Mouse (Mus musculus): ENCODE measurements around the gene Ctdspl.

Ctdspl gene

DNA sequence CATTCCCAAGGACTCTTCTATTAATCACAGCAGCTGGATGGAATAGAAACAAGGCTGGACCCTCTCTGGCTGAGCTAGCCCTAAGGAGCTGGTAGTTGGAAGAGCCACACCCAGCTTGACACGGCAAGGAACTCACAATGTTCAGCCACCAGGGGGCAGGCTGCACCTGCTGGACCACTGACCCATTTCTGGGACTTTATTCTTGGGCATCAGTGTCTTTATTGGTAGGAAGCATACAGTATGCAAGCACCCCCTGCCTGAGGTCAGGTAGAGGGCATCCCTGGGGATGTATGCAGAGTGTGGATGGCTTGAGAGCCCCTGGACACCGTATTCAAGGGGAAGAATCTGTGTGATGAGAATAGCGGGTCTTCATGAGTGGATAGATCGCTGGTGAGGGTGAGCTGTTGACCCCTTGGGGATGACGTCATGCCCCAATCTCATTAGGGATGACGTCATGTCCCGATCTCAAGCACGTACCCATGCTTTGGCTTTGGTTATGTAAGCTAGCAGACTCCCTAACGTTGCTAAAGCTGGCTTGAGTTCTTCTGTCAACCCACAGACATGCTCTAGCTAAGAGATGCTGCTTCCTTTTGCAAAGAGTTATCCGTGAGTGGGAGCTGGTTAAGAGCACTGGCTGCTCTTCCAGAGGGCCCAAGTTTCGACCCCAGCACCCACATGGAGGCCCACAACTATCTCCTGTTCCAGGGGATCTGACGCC is 5.3 kb upstream of the Ctdspl start:
- DNase-seq (ENCODE audit: low spot score): peak; percentile 76

DNA sequence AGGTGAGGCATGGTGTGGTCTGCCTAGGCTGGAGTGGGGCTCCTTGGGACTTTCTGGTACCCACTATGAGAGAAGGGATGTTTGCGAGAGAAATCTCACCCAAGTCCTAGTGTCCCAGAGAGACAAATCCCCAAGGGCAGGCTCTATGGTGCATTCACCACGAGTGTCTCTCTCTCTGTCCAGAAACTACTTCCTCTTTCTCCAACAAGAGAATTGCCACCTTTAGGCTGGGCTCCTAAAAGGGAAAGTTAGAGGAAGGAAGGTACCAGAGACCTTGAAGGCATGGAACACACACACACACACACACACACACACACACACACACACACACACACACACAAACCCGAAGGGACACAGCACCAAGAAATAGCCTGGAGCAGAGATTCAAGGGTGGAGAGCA is 4.3 kb upstream of the Ctdspl start:
- DNase-seq (ENCODE audit: low spot score): no peak

DNA sequence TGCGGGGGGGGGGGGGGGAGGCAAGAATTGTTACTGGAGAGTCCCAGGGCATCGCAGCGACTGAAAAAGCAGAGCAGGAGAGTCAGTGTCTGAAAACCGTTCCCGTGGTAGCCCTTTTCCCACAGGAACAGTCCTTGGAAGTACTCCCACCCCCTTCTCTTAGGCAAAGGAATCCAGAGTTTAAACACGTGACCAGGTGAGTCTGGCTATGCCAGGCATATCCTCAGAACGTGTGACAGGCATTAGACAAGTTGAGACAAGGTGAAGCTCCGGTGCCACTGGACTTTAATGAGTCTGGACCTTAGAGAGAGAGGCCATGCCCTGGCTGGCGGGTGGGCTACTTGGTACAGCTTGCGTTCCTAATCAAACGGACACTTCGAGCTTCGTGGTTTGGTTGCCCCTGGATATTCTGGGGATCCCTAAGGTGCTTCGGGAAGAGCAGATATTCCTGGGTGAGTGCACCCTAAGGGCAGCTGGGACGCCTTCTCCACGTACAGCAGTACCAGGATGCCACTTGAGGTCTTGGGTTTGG is 1.6 kb upstream of the Ctdspl start:
- no peak for DNase-seq (ENCODE audit: low spot score)

DNA sequence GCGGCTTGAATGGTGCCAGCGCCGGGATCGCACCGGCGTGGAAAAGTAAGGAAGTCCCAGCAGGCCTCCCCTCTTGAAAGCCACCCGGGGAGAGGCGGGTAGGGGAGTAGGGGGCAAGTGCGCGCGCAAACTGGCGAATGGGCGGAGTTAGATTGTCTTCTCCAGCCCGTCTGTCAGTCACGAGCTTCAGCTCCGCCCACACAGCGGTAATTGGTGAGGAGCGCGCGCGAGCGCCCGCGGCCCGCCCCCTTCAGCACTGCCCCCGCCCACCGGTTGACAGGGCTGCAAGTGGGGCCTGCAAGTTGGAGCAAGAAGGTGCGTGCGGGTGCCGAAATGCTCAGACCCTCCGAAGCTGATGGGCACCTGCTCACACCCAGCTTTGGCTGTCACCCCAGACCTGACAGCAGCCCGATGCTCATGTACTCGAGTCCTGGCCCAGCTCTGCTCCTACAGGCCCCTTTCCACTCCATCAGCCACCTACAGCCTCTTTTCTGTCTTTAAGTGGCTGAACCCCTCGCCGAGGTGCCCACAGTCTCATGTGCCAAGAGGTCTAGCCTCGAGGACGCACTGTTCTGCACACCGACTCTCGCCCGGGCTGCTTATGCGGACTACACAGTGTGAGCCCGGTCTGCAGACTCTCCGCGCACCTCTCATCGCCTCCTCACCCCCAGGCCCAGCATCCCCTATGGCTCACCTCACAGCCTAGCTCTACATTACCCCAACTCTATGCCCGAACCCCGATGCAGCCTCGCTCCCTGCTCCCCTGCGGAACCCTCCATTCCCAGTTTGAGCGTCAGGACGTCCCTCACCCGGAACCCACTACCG is 755 bp upstream of the Ctdspl start:
- DNase-seq (ENCODE audit: low spot score): peak; percentile 69

DNA sequence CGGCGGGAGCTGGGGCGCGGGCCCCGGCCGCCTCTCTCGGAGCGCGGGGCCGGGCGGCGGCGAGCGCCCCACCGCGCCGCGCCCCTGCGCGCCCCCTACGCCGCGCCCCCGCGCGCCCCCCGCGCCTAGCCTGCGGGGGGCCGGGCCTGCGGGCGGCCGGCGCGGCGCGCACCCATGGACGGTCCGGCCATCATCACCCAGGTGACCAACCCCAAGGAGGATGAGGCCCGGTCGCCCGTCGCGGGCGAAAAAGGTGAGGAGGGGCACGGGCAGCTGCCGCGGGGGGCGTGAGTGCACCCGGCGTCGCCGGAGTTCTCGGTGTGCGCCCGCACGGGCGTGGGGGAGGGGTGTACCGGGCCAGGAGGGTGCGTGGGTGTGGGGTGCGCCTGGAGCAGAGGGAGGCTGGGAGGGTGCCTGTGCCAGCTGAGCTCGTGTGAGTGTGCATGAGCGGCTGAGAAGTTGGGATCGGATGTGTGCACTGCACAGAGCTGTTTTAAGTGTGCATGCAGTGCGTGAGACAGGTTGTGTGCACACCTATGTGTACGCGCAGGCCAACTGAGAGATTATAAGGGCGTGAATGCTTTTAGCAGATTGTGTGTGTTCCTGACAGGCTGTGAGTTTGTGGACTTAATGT is 552 bp downstream of the Ctdspl start:
- DNase-seq (ENCODE audit: low spot score): peak; percentile 18

DNA sequence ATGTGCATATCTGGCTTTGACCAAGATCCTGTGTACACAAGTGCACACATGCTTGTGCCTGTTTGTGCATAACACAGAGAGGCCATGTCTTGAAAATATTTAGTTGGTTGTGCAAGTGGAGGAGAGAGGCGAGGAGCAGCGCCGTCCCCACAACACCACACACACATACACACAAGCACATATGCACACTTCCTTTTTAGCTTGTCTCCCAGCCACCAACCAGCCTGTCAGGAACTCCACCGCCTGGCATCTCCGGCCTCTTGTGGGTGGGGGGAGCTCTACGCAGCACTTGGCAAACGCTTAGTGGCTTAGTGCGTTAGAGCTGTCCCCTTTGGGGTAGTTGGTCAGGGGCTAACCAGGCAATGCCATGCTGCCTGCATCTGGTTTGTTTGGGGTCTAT is 1.2 kb downstream of the Ctdspl start:
- DNase-seq (ENCODE audit: low spot score): no peak

DNA sequence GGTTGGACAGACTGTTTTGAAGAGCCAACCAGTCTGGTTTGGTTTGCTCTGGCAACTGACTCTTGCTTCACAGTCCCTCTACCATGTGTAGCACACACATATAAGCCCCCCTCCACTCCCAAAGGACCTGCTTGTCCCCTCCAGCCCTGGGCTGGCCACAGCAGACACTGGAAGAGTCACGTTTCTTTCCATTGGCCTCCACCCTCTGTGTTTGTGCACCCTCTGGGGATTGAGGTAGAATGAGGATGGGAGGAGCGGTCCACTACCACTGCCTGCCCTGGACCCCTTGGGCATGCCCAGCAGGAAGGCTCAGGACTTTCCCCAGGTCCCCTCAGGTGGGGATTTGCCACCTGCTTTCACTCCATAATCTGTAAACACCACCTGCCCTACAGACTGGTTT is 1.8 kb downstream of the Ctdspl start:
- no peak for DNase-seq (ENCODE audit: low spot score)

DNA sequence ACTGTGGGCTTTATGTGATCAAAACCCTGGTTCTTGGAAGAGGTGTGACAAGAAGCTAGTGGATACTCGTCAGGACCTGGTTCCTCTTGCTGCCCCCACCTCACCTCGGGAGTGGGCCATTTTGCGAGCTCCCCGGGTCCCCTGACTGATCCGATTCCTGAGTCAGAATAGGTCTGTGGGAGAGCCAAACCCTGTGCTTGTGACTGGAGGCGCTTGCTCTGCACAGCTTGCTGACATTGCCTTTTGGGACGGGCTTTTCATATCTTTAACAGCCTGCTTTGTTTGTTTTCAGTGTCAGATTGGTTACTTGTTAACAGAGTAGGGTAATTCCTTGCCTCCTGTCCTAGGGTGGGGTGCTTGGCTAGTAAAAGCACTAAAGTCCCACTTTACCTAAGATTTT is 2.4 kb downstream of the Ctdspl start:
- no peak for DNase-seq (ENCODE audit: low spot score)

DNA sequence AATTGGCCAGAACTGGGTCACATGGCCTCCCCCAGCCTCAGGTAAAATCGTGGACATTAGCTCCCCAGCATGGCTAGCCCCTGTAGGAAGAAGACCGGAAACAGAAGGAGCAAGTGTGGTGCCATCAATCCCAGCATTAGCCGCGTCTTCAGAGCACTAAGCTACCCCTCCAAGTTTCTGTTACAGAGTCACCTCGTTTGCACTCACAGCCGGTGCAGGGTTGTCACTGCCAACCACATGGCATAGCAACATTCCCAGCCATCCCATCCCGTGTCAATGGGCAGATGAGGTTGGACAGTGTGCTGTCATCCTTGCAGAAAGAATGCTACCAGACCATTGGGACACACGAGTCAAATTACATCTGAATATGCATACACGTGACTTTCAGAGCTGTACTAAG is 4.4 kb downstream of the Ctdspl start:
- DNase-seq (ENCODE audit: low spot score): no peak

DNA sequence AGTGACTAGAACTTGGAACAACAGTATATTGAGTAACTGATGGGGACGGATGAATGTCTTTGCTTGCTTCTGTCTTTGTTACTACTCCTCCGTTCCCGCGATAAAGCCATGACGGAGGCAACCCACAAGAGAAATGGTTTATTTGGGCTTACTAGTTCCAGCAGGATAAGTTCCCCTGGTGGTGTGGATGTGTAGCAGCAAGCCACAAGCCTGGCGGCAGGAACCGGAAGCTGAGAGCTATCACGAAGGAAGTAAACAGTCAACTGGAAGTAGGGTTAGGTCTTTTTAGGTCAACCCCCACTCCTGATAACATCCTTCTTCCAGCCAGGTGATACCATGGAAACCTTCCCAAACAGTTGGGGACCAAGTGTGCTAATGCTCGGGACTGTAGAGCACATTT is 7.5 kb downstream of the Ctdspl start:
- DNase-seq (ENCODE audit: low spot score): no peak

DNA sequence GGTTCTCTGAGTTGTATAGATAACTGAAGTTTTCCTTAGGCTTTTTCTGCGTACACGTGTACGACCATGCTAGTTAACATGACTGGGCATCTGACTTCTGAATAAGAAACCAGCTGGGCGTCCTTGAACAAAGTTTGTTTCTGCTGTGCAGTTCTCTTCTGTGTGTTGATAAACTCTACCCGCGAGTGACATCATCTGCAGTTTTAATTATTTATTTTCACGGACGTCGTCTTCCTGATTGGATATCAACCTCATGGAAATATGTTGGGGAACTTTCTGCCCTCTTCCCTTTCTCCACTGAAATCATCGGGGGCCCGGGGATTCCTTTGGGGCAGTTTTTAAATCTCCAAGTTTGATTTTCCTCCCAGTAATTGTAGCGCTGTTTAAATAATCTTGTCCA is 8.1 kb downstream of the Ctdspl start:
- DNase-seq (ENCODE audit: low spot score): no peak

DNA sequence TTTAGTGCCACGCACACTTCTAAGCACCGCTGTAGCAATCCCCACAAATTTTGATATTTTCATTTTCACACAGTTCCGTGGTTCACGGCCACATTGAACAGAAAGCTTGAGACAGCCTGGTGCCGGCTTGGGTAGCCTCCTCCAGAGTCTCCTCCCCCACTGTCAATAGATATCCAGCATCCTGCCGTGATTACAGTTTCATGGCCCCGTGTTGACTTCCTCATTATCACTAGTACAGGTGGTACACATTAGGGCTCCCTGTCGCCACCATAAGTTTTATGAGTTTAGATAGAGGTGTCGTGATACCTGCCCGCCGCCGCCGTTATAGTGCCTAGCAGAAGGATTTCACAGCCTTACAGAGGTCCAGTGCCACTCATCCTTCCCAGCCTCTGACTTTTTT is 8.8 kb downstream of the Ctdspl start:
- DNase-seq (ENCODE audit: low spot score): no peak

DNA sequence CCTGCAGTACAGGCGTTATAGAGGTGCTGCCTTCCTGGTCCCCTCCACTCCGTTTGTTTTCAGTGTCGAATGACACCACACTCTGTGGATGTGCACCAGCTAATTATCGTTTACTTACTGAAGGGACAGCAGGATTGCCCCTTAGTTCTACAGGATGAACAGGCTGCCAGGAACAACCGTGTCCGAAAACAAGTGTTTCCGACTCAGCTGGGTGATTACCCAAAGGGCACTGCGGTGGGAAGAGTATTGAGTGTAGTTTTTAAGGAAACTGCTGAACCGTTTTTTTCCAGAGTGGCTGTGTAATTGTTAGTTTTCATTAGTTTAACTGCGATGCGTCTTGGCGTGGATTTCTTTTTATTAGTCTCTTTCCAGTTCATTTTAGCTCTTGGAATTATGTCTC is 9.8 kb downstream of the Ctdspl start:
- no peak for DNase-seq (ENCODE audit: low spot score)

DNA sequence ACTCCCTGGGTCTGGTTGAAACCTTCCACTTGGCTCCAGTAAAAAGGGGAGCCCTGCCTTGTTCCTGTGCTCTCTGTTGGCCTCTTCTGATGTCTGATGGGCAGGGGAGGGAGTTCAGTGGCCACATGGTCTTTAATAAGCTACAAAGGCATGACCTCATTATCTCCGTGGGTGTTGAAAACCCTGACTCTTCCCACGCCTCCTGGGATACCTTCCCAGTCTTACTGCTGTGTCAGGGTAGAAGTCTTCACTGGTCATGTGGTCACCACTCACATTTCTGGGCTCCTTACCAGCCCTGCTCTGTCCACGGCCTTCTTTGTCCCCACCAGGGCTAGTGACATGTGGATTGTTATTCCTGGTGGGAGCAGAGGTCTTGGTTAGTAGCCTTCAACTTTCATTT is 11.3 kb downstream of the Ctdspl start:
- no peak for DNase-seq (ENCODE audit: low spot score)

DNA sequence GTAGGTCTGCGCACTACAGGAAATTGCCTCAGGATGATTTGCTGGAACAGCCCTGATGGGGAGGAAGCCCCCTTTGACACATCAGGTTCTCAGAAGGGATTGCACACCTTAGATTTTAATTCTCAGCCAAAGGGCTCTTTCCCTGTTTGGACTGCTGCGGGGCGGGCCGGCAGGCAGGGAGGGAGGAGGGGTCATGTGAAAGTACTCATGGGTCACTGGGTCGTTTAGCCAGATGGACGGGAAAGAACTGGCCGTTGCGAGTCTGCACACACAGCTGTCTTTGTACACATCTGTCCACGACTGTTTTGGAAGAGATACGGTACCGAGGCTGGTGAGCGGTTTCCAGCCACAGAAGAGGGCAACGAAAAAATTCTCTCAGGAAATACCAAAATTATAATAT is 13.2 kb downstream of the Ctdspl start:
- no peak for DNase-seq (ENCODE audit: low spot score)

DNA sequence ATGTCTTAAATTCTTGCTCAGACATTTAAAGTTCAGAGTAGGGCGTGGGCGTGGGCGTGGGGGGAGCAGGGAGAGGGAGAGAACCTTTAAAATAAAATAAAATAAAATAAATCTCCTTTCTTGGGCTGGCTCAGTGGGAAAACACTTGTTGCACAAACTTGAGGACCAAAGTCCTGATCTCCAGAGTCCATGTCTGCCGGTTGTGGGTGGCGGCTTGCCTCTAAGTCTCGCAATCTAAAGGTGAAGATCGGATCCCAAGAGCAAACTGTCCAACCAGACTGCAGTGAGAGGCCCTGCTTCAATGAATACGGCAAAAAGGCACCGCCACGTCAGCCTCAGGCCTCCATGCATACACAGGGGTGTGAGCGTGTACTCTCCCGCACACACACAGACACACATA is 13.6 kb downstream of the Ctdspl start:
- no peak for DNase-seq (ENCODE audit: low spot score)

DNA sequence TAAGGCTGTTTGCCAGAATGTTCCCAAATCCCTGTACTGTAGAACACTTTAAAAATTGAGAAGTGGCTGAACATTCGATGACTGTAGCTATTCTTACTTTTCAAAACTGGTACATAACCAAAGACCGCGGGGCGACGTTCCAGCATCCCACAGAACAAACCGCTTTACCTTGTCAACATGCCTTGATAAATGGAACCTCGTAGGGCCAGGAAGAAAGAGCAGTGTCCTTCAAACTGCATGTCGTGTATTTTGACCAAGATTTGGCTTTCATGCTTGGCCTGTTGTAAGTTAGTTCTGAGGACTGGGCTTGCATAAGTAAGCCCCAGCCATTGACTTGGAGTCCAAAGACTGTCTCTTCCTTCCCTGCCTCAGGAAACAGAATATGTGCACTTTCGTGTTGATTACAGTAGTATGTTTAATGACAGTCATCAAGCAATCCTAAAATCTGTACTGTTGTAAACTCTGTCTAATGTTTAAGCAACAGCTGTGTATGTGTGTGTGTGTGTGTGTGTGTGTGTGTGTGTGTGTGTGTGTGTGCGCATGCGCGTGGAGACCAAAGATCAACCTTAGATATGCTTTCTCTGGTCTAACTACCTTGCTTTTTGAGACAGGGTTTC is 14.4 kb downstream of the Ctdspl start:
- no peak for DNase-seq (ENCODE audit: low spot score)

DNA sequence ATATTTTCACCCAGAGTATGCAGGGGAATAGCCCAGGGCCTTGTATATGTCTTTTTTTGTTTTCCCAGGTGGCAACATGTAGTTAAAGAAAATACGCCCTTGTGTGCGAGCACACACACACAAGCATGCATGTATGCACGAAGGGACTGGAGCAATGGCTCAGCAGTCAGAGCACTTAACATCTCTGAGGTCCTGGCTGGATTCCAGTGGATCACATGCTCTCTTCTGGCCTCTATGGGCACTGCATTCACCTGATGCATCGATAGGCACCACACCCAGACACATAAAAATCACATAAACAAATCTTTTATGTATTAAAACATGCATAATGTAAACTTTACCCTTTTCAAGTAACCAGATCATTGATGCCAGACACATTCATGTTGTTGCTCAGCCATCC is 15.8 kb downstream of the Ctdspl start:
- DNase-seq (ENCODE audit: low spot score): no peak

DNA sequence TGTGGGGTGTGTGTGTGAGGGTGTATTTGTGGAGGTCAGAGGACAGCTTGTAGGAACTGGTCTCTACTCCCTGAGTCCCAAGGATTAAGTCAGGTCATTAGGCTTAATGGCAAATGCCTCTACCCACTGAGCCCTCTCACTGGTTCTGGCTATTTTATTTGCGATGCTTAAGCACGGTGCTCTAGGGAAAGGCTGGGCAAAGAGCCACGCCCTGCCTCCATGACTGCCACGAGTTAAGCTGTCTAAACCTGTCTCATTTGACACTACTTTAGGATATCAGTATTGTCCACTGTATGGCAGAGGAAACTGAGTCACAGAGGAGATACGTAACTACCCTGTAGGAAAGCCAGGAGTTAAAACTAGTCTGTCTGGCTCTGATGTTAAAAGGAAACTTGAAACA is 17.7 kb downstream of the Ctdspl start:
- no peak for DNase-seq (ENCODE audit: low spot score)

DNA sequence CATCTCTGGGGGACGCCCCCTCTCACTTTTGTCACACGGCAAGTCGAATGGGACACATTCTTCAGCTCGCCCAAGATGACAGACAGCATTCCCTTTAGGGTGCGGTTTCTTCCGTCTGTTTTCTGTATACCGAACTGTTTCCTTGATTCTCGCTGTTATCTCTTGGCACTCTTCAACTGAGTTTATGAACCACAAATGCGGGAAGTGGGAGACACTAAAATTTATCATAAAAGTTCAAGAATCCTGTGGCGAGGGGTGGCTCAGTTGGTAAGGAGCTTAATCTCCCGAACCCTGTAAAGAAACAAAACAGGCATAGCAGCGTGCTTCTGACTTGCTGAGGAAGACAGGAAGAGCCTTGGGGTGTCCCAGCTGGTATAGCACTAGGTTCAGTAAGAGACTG is 18.1 kb downstream of the Ctdspl start:
- no peak for DNase-seq (ENCODE audit: low spot score)

DNA sequence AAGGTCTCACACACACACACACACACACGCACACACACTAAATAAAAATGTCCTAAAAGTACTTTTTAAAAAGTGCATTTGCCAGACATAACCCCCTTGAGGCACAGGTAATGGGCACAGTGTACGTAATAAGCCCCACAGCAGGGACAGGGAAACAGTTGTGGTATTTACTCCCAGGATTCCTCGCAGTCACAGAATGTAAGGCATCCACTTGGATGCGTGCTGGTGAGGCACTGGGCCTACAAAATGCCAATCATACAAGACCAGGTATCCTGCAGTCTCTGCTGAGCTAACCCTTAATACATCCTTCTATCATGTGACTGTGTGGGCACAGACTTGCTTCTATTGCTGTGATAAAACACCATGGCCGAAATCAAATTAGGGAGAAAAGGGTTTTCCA is 22.2 kb downstream of the Ctdspl start:
- DNase-seq (ENCODE audit: low spot score): no peak

DNA sequence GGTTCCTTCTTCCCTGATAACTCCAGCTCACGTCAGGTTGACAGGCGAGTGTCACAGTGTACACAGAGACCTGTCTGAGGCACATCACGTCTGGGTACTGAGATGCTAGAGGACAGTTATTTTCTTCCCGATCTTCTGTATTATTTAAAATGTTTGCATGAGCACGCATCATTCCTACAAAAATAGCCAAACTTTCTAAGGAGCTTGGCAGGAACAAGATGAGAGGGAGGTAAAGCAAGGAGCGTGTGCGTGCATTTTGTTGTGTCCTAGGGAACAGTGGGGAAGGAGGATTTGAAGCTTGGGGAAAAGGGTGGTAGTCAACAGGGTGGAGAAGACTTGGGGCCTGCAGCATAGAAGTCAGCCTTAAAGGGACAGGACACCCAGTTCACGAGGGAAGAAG is 22.9 kb downstream of the Ctdspl start:
- DNase-seq (ENCODE audit: low spot score): no peak

DNA sequence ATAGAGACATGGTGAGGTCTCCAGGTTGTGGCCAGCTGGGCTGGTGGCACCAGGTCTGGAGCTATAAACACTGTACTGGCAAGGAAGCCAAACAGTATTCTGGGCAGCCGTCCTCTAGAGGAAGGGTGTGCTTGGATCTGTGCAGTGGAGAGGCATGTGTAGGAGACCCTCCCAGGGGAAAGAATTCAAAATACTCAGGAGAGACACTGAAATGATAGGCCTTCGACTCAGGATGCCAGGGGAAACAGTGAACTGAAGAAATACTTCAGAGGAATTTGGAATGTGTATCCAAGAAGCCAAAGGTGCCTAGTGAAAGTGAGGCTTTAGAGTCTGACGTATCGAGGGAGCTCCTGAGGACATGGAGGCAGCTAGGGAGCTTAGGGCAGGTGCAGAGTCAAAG is 23.4 kb downstream of the Ctdspl start:
- no peak for DNase-seq (ENCODE audit: low spot score)
